Mouse (Mus musculus) heart, postnatal 36 days (tissue): ENCODE measurements around the gene Smc1b. TPM values are rescaled to one million over a fixed set of nuclear protein-coding genes. Genes with fewer than 3 reads are reported as not detected.

Source experiments
- DNase-seq, 2 experiments: peaks; one replicate each; pipeline ENCODE4 v3.0.0; 2021 to 2022
- intact Hi-C: fragments of 180-260 bp; cut with DNase I; formaldehyde crosslinking; loops from one replicate; pipeline ENCODE4 v1.15.1; 2025
- total RNA-seq, 2 experiments: library from RNA; stranded (reverse); gene quantifications; 2 replicates each; pipeline ENCODE4 v1.2.3; 2021

The Smc1b gene
- total RNA-seq: not detected

- peak; percentile 37 to 40 for DNase-seq
- intact Hi-C loops: no loop called here
Observed at GRCm38 (mm10) chr15:85131275-85132192, at the start of gene Smc1b, which contains the start of gene Ribc2. TSS of gene Smc1b (minus strand) at chr15:85131964. TSS of gene Ribc2 (plus strand) at chr15:85132078.

GRCm38 (mm10) chr15:85180368-85180767 lies 48.6 kb upstream of the Smc1b start:
- intact Hi-C loops: no loop called here
- DNase-seq: no peak

- intact Hi-C loops: no loop called here
- DNase-seq: peak in 1 of 2 experiments; percentile 42
Observed at GRCm38 (mm10) chr15:85179528-85180180, 47.9 kb upstream of the Smc1b start.

- intact Hi-C loops: no loop called here
- DNase-seq: no peak
Observed at GRCm38 (mm10) chr15:85178172-85178571, 46.4 kb upstream of the Smc1b start.

- intact Hi-C loops: no loop called here
- DNase-seq: peak in 1 of 2 experiments; percentile 45
Observed at GRCm38 (mm10) chr15:85177576-85177975, 45.8 kb upstream of the Smc1b start.

- no peak for DNase-seq
- intact Hi-C loops: no loop called here
Observed at GRCm38 (mm10) chr15:85174060-85174459, 42.3 kb upstream of the Smc1b start.

GRCm38 (mm10) chr15:85173425-85173824 lies 41.7 kb upstream of the Smc1b start:
- intact Hi-C loops: no loop called here
- DNase-seq: no peak

- intact Hi-C loops: no loop called here
- DNase-seq: peak; percentile 43 to 49
Observed at GRCm38 (mm10) chr15:85172054-85172453, 40.3 kb upstream of the Smc1b start.

GRCm38 (mm10) chr15:85167086-85167679 lies 35.4 kb upstream of the Smc1b start:
- DNase-seq: no peak
- intact Hi-C loops: no loop called here

- intact Hi-C loops: no loop called here
- DNase-seq: no peak
Observed at GRCm38 (mm10) chr15:85166433-85166933, 34.7 kb upstream of the Smc1b start.

- intact Hi-C loops: no loop called here
- DNase-seq: peak; percentile 54
Observed at GRCm38 (mm10) chr15:85162693-85163663, 31.2 kb upstream of the Smc1b start.

- intact Hi-C loops: no loop called here
- no peak for DNase-seq
Observed at GRCm38 (mm10) chr15:85161416-85161815, 29.7 kb upstream of the Smc1b start.

- DNase-seq: peak in 1 of 2 experiments; percentile 15
- intact Hi-C loops: no loop called here
Observed at GRCm38 (mm10) chr15:85156198-85156597, 24.4 kb upstream of the Smc1b start.

- DNase-seq: no peak
- intact Hi-C loops: loop anchor here (5.0 kb wide), 1 partner anchor 428 kb away; the partner anchor contains the start of gene Wnt7b
Observed at GRCm38 (mm10) chr15:85154091-85154490, 22.3 kb upstream of the Smc1b start.

- intact Hi-C loops: loop anchor here (5.0 kb wide), 1 partner anchor 430 kb away; the partner anchor contains the start of gene Wnt7b
- peak; percentile 55 to 57 for DNase-seq
Observed at GRCm38 (mm10) chr15:85152577-85152976, 20.8 kb upstream of the Smc1b start.

- intact Hi-C loops: loop anchor here (1.0 to 5.0 kb wide), 4 partner anchors 80 to 431 kb away; partner anchors contain the start of gene Wnt7b
- DNase-seq: peak; percentile 76 to 83
Observed at GRCm38 (mm10) chr15:85151433-85151918, 19.7 kb upstream of the Smc1b start.

GRCm38 (mm10) chr15:85144249-85144648 lies 12.5 kb upstream of the Smc1b start:
- peak in 1 of 2 experiments; percentile 0 for DNase-seq
- intact Hi-C loops: no loop called here

GRCm38 (mm10) chr15:85143747-85144146 lies 12.0 kb upstream of the Smc1b start:
- peak in 1 of 2 experiments; percentile 0 for DNase-seq

GRCm38 (mm10) chr15:85143161-85143560 lies 11.4 kb upstream of the Smc1b start:
- intact Hi-C loops: no loop called here
- DNase-seq: peak in 1 of 2 experiments; percentile 0

More at GRCm38 (mm10) chr15:85143747-85144146, 12.0 kb upstream of the Smc1b start:
- intact Hi-C loops: no loop called here
